Mouse (Mus musculus) liver, embryonic 14.5 days (tissue): Measurements from ENCODE around the gene Rsu1. TPM values are rescaled to one million over a fixed set of nuclear protein-coding genes. Genes with fewer than 3 reads are reported as not detected.

Source experiments
- ATAC-seq: fragments of 200-750 bp; cut with Nextera tagmentation; 2 replicates; pipeline ENCODE4 v1.8.0; 2017; ENCODE audit warnings: moderate number of reproducible peaks, mild to moderate bottlenecking, moderate library complexity; ENCODE audit not compliant: insufficient read depth
- DNase-seq, 3 experiments: peaks; one replicate each; pipeline ENCODE4 v3.0.0-alpha.2; 2012 to 2013; ENCODE audit warnings: low read depth in 3 of 3, low spot score in 3 of 3
- H3K27ac ChIP-seq: fragments of 300-500 bp; sonication (generic); 2 replicates; pipeline ENCODE4 v1.5.1; 2014; ENCODE audit warnings: moderate library complexity, mild to moderate bottlenecking, control low read depth, inconsistent platforms
- H3K27me3 ChIP-seq: fragments of 300-500 bp; sonication (generic); 2 replicates; pipeline ENCODE4 v1.6.1; 2014; ENCODE audit warnings: mild to moderate bottlenecking, low read length, moderate library complexity; ENCODE audit not compliant: control insufficient read depth, insufficient read depth
- H3K36me3 ChIP-seq: fragments of 300-500 bp; sonication (generic); replicated peaks from 2 replicates; pipeline ENCODE4 v1.6.1; 2014; ENCODE audit warnings: low read depth; ENCODE audit not compliant: control insufficient read depth, insufficient read depth
- H3K4me1 ChIP-seq, 2 experiments: fragments of 200-500 bp in 1 of 2; fragments of 300-500 bp in 1 of 2; sonication (generic) in 1 of 2; replicated peaks; 2 replicates each; pipeline ENCODE4 v1.6.1; 2012 to 2014; ENCODE audit warnings: antibody characterized with exemption in 1 of 2, inconsistent platforms in 1 of 2, low read length in 1 of 2; ENCODE audit not compliant: control insufficient read depth in 2 of 2, insufficient read depth in 2 of 2
- H3K4me2 ChIP-seq: fragments of 300-500 bp; sonication (generic); 2 replicates; pipeline ENCODE4 v1.6.1; 2014; ENCODE audit warnings: low read depth, mild to moderate bottlenecking, control low read depth, moderate library complexity
- H3K4me3 ChIP-seq, 2 experiments: fragments of 200-500 bp in 1 of 2; fragments of 300-500 bp in 1 of 2; sonication (generic) in 1 of 2; 2 replicates each; pipeline ENCODE4 v1.5.1; 2012 to 2014; ENCODE audit warnings: low read depth in 2 of 2, low read length in 2 of 2, mild to moderate bottlenecking in 2 of 2, control low read depth in 1 of 2, inconsistent platforms in 1 of 2, moderate library complexity in 1 of 2; ENCODE audit not compliant: insufficient read depth in 1 of 2
- H3K9ac ChIP-seq: fragments of 300-500 bp; sonication (generic); replicated peaks from 2 replicates; pipeline ENCODE4 v1.6.1; 2014; ENCODE audit warnings: mild to moderate bottlenecking, control low read depth, moderate library complexity
- H3K9me3 ChIP-seq: fragments of 300-500 bp; sonication (generic); 2 replicates; pipeline ENCODE4 v1.6.1; 2016; ENCODE audit warnings: low read length, mixed read lengths; ENCODE audit not compliant: control insufficient read depth
- CTCF ChIP-seq: IDR thresholded peaks from 2 replicates; pipeline ENCODE4 v1.5.1; 2016; ENCODE audit warnings: antibody characterized with exemption, low read depth, control low read depth
- EP300 ChIP-seq: IDR thresholded peaks from 2 replicates; pipeline ENCODE4 v1.6.1; 2016; ENCODE audit warnings: antibody characterized with exemption, low read depth
- WGBS: fragments of 180-500 bp; shearing (Covaris S2); extraction: QIAGEN DNeasy Blood & Tissue Kit; methylation state at CpG from one replicate; pipeline ENCODE4 v1.1.7; 2014; ENCODE audit not compliant: insufficient replicate concordance; 5-methylcytosine and 5-hydroxymethylcytosine counted together
- polyA plus RNA-seq, 2 experiments: library from polyadenylated mRNA; depleted of rRNA in 1 of 2; stranded (reverse) in 1 of 2; unstranded in 1 of 2; fragments of >200 nt; fragmentation: Nextera tagmentation in 1 of 2; extraction: Ambion mirVana in 1 of 2; gene quantifications; 2 replicates each; pipeline versions ENCODE4 v1.2.1 to v1.2.3; 2012 to 2014

Rsu1 gene
- polyA plus RNA-seq, 2 experiments = 47.8 to 58.5 TPM

DNA sequence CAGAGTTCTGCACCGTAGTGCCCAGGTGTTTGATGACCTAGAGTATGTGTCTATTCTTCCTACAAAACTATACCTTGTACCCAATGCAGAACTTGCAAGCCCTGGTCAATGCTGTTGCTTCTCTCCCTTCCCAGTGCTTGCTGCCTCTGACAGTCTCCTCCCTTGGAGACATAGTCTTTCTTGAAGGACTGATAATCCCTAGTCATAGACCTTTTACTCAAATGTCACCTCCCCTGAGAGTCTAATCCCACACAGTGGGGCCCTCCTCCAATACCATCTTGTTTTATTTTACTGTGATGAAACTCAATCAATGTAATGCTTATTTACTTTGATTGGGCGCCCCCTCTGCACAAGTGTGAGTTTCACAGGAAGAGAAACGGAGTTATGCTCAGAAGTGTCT lies 18.9 kb upstream of the Rsu1 start:
- H3K27me3 ChIP-seq = no peaks in the 10 kb centered on the region
- no peak for ATAC-seq
- WGBS = 51% methylated on average over 3 of the region's 3 CpGs

DNA sequence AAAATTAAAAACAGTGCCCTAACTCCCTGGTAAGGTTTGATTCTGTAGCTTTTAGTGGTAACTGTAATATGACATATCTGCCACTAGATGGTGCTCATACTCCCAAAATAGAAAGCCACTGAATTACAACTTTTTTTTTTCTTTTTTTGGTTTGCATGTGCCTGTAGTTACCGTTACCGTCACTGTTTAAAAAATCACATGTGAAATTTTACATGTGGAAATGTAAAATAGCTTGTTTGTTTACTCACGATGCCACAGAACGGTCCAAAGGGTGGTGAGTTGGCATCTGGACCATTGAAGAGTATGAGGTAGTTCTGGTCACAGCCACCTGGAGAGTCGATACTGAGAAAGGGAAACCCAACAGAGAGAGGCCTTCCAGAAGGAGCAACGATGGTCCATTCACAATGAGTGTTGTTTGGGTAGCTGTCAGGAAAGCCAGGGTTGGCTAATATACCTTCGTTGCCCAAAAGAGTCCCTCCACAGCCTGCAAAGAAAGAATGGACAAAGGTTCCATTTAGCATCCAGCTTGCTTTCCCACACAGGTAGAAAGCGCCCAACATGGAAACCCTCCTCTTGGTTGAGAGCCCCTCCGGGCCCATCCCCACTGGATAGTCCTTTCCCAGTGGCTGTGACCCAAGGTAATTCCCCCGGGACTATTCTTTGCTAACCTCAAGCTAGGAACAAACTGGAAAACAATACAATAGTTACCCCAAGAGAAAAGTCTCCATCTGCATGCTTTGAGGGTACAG lies 7.1 kb upstream of the Rsu1 start:
- H3K27ac ChIP-seq = no peak overlapping the region
- TF ChIP-seq CTCF = peak; percentile 53; the same call in 1 of the 2 replicates
- TF ChIP-seq EP300 = no peak
- H3K36me3 ChIP-seq = no peaks in the 10 kb centered on the region
- WGBS = 47% methylated on average over 10 of the region's 10 CpGs
- ATAC-seq = no peak
- no peaks in the 10 kb centered on the region for H3K27me3 ChIP-seq
- H3K4me2 ChIP-seq = no peak overlapping the region
- no peaks in the 10 kb centered on the region for H3K9me3 ChIP-seq
- H3K4me3 ChIP-seq = no peak overlapping the region
- H3K4me1 ChIP-seq = peaks cover 0 to under 1% of the 10 kb centered on the region in 2 experiments; a peak in 1 of 4 replicates
- DNase-seq = no peak
- no peak overlapping the region for H3K9ac ChIP-seq

More for the DNA sequence above, 18.9 kb upstream of the Rsu1 start:
- Histone ChIP-seq H3K9me3 (no peaks in the 10 kb centered on the region), H3K36me3 (no peaks in the 10 kb centered on the region), H3K4me3 (no peak overlapping the region), H3K4me2 (no peak overlapping the region), H3K27ac (no peak overlapping the region), H3K4me1 (no peaks in the 10 kb centered on the region), H3K9ac (no peak overlapping the region)
- no peak for TF ChIP-seq EP300
- TF ChIP-seq CTCF = no peak
- no peak for DNase-seq

DNA sequence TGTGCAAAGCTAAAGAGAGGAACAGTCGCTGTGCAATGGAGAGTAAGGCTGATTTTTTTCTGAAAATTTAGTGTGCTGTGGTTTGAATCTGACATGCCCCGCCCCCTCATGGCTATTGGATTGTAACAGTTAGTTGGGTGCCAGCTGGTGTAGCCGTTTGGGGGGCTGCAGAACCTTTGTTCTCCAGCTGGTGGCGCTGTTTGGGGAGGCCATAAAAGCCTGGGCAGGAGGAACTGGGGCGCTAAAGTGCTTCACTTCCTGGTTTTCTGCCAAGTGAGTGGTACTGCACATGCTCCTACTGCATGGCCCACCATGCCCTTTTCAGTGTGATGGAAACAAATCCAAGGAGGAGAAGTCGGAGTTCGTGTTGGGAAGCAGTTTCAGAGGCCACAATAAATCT lies 4.7 kb upstream of the Rsu1 start:
- Histone ChIP-seq H3K27me3 (no peaks in the 10 kb centered on the region), H3K9me3 (no peaks in the 10 kb centered on the region), H3K36me3 (no peaks in the 10 kb centered on the region), H3K4me3 (no peak overlapping the region), H3K9ac (no peak overlapping the region), H3K27ac (no peak overlapping the region), H3K4me1 (peaks cover 0 to 5% of the 10 kb centered on the region in 2 experiments; a peak in 1 of 4 replicates), H3K4me2 (no peak overlapping the region)
- TF ChIP-seq CTCF (peak; percentile 64), EP300 (no peak)
- 55% methylated on average over 7 of the region's 7 CpGs for WGBS
- ATAC-seq (no peak), DNase-seq (no peak)

GRCm38 (mm10) chr2:13270736-13271135 lies 479 bp downstream of the Rsu1 start:
- Histone ChIP-seq H3K27ac (peak overlapping the region; percentile 74), H3K4me2 (peak overlapping the region; percentile 87), H3K9ac (peak overlapping the region; percentile 86), H3K9me3 (no peaks in the 10 kb centered on the region), H3K36me3 (no peaks in the 10 kb centered on the region), H3K4me1 (peaks cover 10 to 29% of the 10 kb centered on the region in 2 experiments; a peak in 3 of 4 replicates), H3K27me3 (no peaks in the 10 kb centered on the region), H3K4me3 (peak overlapping the region; percentile 68 to 96)
- ATAC-seq (peak; percentile 7; the same call in 1 of the 2 replicates), DNase-seq (no peak)
- WGBS = 12% methylated on average over 8 of the region's 8 CpGs
- no peak for TF ChIP-seq CTCF

- H3K4me3 ChIP-seq = no peak overlapping the region
- WGBS = 37% methylated on average over 4 of the region's 4 CpGs
- DNase-seq (no peak), ATAC-seq (no peak)
- H3K4me2 ChIP-seq = peak overlapping the region; percentile 2; the same call in 1 of the 2 replicates
- H3K27ac ChIP-seq = no peak overlapping the region
- H3K9me3 ChIP-seq = no peaks in the 10 kb centered on the region
- H3K4me1 ChIP-seq = peaks cover 10 to 29% of the 10 kb centered on the region in 2 experiments; a peak in 3 of 4 replicates
- H3K27me3 ChIP-seq = no peaks in the 10 kb centered on the region
- no peak for TF ChIP-seq EP300
- no peak for TF ChIP-seq CTCF
- H3K36me3 ChIP-seq = no peaks in the 10 kb centered on the region
- H3K9ac ChIP-seq = no peak overlapping the region
These were observed 2.4 kb downstream of the Rsu1 start for GRCm38 (mm10) chr2:13268681-13269293.
